Mouse (Mus musculus) gastrocnemius, postnatal 25 days (tissue): ENCODE results near the gene Suclg2. TPM values are rescaled to one million over a fixed set of nuclear protein-coding genes. Genes with fewer than 3 reads are reported as not detected.

Source experiments
- DNase-seq: peaks from one replicate; pipeline ENCODE4 v3.0.0; 2022
- total RNA-seq, 2 experiments: library from RNA; stranded (reverse); gene quantifications; 1 replicate in 1 of 2; 2 replicates in 1 of 2; pipeline ENCODE4 v1.2.3; 2021

Gene Suclg2
- total RNA-seq, 2 experiments from 2014 or later: 33.2 to 40.4 TPM

GRCm38 (mm10) chr6:95700981-95701610 is 17.5 kb downstream of the Suclg2 start:
- no peak for DNase-seq

- no peak for DNase-seq
Measured at GRCm38 (mm10) chr6:95700191-95700590, 18.4 kb downstream of the Suclg2 start.

GRCm38 (mm10) chr6:95699326-95699725 is 19.3 kb downstream of the Suclg2 start:
- DNase-seq: no peak

GRCm38 (mm10) chr6:95698536-95699162 is 20.0 kb downstream of the Suclg2 start:
- DNase-seq: no peak

DNA sequence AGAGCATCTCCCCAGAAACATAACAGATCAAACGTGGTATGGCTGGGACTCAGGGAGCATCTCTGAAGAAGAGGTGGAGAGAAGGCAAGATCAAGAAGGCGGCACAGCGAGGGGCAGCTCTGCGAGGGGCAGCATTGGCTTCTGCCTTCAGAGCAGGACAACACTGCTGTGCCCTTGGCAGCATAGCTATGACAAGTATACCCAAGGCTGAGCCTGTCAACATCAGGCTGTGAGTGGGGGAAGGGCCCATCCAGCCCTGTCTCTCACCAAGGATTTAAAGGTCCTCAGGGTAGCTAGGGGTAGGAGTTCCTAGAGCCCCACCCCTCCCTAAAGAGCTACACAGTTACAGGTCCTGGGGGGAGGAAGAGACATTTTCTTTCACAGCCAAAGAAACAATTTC is 23.7 kb downstream of the Suclg2 start:
- DNase-seq: no peak

GRCm38 (mm10) chr6:95685242-95685641 is 33.4 kb downstream of the Suclg2 start:
- no peak for DNase-seq

- no peak for DNase-seq
Measured at GRCm38 (mm10) chr6:95679718-95680117, 38.9 kb downstream of the Suclg2 start.

GRCm38 (mm10) chr6:95679261-95679660 is 39.3 kb downstream of the Suclg2 start:
- no peak for DNase-seq

GRCm38 (mm10) chr6:95676951-95677350 is 41.6 kb downstream of the Suclg2 start:
- DNase-seq: no peak

GRCm38 (mm10) chr6:95676439-95676838 is 42.2 kb downstream of the Suclg2 start:
- DNase-seq: no peak

GRCm38 (mm10) chr6:95675059-95675705 is 43.4 kb downstream of the Suclg2 start:
- DNase-seq: no peak

- no peak for DNase-seq
Measured at GRCm38 (mm10) chr6:95674651-95675050, 43.9 kb downstream of the Suclg2 start.

GRCm38 (mm10) chr6:95669335-95669729 is 49.3 kb downstream of the Suclg2 start:
- DNase-seq: peak; percentile 14

DNA sequence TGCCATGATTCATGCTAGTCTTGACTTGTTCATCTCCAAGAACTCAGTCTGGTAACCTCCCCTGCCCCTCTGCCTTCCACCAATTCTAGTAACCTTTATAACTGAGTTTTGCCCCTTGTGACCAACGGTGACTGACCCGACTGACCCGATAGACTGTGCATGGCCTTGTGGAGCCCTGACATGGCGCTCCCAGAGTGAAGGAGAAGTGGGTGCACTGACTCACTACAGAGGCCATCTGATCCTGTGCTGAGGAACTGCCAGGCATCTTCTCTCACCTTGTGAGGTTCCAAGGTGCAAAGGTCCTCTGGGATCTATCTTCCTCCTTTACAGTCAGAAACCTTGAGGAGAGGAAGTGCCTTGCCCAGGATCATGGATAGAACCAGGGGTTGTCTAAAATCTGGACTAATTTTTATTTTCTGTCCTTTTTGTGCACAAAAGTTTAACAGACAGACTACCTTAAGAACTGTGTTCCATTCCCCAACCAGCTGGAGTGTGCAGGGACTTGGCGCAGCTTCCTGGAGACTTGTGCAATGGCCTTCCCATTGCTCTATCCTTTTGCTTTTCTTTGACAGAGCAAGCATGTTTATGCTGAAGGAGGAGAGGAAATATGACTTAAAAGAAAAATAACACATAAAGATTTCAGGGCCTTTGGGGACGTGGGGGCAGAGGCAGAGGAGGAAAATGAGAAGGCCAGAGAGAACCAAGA is 49.8 kb downstream of the Suclg2 start:
- DNase-seq: no peak

DNA sequence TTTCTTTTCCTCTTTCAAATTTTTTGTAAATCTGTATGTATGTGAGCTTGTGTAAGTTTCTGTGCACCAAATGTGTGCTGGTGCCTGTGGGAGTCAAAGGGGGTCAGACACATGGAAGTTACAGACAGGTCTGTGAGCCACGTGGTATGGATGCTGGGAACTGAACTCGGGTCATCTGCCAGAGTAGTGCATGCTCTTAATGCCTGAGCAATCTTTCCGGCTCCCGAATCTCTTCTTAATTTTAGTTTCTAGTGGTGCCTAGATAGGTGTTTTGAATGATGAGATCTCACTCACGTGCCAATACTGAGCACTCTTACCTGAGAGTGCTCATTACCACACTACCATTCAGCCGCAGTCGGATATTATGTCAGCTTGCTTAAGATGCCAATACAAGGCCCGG is 60.9 kb downstream of the Suclg2 start:
- DNase-seq: no peak

GRCm38 (mm10) chr6:95653662-95654061 is 64.9 kb downstream of the Suclg2 start:
- DNase-seq: no peak

DNA sequence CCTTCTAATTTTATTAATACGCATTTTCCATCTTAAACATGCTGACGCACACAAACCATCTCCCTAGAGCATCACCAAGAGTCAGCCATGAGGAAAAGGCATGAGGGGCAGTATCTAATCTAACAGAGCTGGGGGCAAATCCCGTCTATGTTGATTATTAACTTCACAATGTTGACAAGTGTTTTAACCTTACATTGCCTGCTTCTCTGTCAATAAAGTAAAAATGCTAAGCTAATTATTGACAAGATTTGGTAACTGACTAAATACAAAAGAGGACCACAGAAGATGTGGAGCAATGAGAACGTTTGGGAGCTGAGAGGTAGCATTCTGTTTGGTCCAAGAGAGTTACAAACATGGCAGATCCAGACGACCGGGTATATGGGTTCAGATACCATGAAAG is 65.8 kb downstream of the Suclg2 start:
- DNase-seq: no peak

- DNase-seq: no peak
Measured at GRCm38 (mm10) chr6:95651391-95651876, 67.2 kb downstream of the Suclg2 start.

DNA sequence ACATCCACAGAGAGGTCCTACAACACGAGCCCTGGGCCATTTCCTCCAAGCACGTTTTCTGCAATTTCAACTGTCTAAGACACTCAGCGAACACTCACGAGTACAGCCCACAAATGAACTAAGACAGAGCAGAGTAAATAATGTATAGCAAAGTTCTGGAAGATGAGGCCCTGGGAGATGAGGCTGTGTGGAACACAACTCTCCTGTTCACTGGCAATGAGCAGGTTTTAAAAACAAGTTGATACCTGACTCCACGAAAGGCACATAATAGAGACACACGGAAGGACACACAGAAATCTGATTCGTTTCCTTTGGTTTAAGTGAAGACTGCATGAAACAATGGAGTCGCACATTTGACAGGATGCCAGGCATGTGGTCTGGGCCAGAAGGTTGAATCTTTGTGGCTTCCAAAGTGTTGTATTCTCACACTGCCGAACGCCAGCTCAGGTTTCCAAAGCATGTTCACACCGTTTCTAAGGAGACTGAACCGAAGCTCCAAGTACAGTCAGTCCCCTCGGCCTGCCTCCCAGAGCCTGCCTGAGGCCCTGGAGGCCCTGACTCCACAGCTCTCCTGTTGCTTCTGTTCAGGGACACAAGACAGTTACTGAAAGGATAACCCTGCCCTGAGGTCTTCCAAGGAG is 68.4 kb downstream of the Suclg2 start:
- DNase-seq: no peak

DNA sequence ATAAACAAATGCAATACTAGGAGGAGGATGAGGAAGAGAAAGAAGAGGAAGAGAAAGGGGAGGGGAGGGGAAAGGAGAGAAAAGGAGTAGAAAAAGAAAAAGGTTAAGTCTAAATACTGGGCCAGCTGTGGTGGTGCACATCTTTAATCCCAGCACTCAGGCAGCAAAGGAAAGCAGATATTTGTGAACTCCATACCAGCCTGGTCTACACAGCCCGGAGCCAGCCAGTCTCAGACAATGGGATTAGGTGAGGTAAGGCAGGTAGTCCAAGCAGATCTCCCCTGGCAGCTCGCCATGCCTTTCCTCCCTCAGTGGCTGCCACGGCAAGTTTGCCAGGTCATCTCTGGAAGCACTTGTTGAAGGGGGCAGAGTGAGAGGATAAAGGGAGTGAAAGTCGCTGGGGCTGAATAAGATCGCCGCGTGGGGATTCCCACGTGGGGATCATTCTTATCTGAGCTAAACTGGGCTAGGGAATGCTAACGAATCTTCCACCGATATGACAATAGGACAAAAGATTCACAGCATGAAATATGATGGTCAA is 69.4 kb downstream of the Suclg2 start:
- no peak for DNase-seq

GRCm38 (mm10) chr6:95637416-95637815 is 81.2 kb downstream of the Suclg2 start:
- no peak for DNase-seq

DNA sequence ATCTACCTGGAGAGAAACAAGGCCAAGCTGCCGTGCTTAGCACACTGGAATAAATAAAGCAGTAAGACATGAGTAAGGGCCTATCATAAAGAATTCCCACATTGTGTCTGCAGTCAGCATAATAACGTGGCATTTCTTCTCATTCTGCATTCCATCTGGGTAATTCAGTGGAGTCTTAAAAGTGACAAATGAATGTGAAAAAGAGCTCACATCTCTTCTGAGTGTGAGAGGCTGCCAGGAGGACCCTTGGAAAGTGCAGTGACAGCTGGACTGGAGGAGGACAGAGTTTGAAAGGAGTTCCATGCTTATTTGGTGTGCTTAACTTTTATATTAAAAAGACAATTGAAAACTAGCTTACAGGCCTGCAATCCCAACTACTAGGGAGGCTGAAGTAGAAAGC is 83.2 kb downstream of the Suclg2 start:
- DNase-seq: no peak
